Mouse (Mus musculus) thymus, adult 2 months (tissue): ENCODE measurements at regions not wholly inside any gene's neighbourhood (a gene's known extent, or its start where the extent isn't known, plus 50 kb on each side); places are given as distances from the start of the nearest gene placed in this dataset.

Experiments
- DNase-seq: peaks from one replicate; pipeline ENCODE4 v3.0.0; 2021
- H3K27ac ChIP-seq: fragments of 200-500 bp; 2 replicates; pipeline ENCODE4 v1.5.1; 2012; ENCODE audit warnings: low read length, control low read depth; ENCODE audit not compliant: control insufficient read depth, insufficient read depth
- H3K27me3 ChIP-seq: fragments of 200-500 bp; 2 replicates; pipeline ENCODE4 v1.6.1; 2012; ENCODE audit warnings: mild to moderate bottlenecking, low read length, moderate library complexity, mixed read lengths; ENCODE audit not compliant: control insufficient read depth, insufficient read depth
- H3K36me3 ChIP-seq: fragments of 200-500 bp; 2 replicates; pipeline ENCODE4 v1.6.1; 2012; ENCODE audit warnings: mild to moderate bottlenecking, low read length, moderate library complexity; ENCODE audit not compliant: control insufficient read depth, insufficient read depth
- H3K4me1 ChIP-seq: fragments of 200-500 bp; replicated peaks from 2 replicates; pipeline ENCODE4 v1.6.1; 2012; ENCODE audit warnings: low read length; ENCODE audit not compliant: control insufficient read depth, insufficient read depth
- H3K4me3 ChIP-seq: fragments of 200-500 bp; 2 replicates; pipeline ENCODE4 v1.5.1; 2012; ENCODE audit warnings: mild to moderate bottlenecking, low read length, control low read depth, moderate library complexity; ENCODE audit not compliant: control insufficient read depth, insufficient read depth
- CTCF ChIP-seq: fragments of 200-500 bp; IDR thresholded peaks from 2 replicates; pipeline ENCODE4 v1.5.1; 2012; ENCODE audit warnings: mild to moderate bottlenecking, control low read depth, low read length, moderate library complexity, borderline replicate concordance; ENCODE audit not compliant: control insufficient read depth, poor library complexity, insufficient read depth; ENCODE audit errors: extremely low read depth
- POLR2A ChIP-seq: fragments of 200-500 bp; IDR thresholded peaks from 2 replicates; pipeline ENCODE4 v1.6.1; 2012; ENCODE audit warnings: mild to moderate bottlenecking, low read length, control low read depth, moderate library complexity; ENCODE audit not compliant: control insufficient read depth, poor library complexity, insufficient read depth; ENCODE audit errors: extremely low read depth
- WGBS: fragments of 180-500 bp; shearing (Covaris S2); methylation state at CpG from one replicate; pipeline ENCODE4 v1.1.7; 2018; 5-methylcytosine and 5-hydroxymethylcytosine counted together

DNA sequence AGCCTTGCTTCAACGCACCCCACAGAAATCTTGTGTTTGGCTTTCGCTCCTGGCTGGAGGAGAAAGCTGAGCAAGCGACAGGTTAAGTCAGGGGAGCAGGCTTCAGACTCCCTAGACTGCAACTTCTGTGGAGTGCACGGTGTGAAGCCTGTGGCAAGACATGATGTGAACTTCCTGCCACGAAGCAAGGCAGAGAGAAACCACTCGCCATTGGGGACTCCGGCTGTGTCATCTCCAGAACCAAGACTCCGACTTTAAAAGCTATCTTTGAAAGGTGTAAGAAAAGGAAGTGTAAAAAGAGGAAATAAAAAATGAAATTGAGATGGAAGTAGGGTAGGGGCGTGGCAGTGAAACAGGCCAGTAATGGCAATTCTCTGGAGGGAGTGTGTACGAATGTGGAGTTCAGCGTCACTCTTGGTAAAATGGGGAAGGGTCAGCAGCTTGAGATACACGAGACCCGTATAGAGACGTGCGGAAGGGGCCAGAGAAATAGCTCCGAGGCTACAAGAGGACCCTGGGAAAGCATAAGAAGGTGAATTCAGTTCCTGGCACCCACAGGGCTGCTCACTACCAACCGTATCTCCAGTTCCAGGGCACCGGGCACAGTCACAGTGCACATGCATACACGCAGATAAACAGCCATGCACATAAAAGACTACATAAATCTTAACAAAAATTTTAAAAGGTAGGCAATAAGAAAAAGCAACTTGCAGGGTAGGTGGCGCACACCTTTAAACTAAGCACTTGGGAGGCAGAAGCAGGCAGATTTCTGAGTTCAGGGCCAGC is 57.1 kb upstream of the Larp1 start:
- Histone ChIP-seq H3K4me3 (peak overlapping the region; percentile 1; the same call in 1 of the 2 replicates), H3K27me3 (no peaks in the 10 kb centered on the region), H3K27ac (peak overlapping the region; percentile 70), H3K36me3 (no peaks in the 10 kb centered on the region), H3K4me1 (peaks cover 22% of the 10 kb centered on the region)
- DNase-seq = peak; percentile 52
- 24% methylated on average over 20 of the region's 20 CpGs for WGBS
- TF ChIP-seq POLR2A (no peak), CTCF (no peak)

DNA sequence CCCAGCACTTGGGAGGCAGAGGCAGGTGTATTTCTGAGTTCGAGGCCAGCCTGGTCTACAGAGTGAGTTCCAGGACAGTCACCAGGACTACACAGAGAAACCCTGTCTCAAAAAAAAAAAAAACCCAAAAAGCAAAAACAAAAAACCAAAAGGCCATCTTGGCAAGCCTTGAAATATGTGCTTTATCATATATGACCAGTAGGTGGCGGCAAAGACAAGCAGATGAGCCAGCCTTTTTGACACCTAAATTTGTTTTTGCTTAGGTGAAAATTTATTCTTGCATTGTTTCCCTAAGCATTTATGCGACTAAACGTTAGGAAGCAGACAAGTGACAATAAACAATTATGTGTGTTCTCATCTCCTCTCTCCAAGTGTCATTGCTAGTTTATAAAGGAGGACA is 57.9 kb upstream of the Larp1 start:
- H3K4me3 ChIP-seq = no peak overlapping the region
- no peaks in the 10 kb centered on the region for H3K36me3 ChIP-seq
- no peaks in the 10 kb centered on the region for H3K27me3 ChIP-seq
- TF ChIP-seq CTCF (no peak), POLR2A (no peak)
- H3K4me1 ChIP-seq = peaks cover 22% of the 10 kb centered on the region
- H3K27ac ChIP-seq = peak overlapping the region; percentile 70; the same call in 1 of the 2 replicates
- peak; percentile 58 for DNase-seq
- WGBS = 1% methylated on average over 4 of the region's 4 CpGs

DNA sequence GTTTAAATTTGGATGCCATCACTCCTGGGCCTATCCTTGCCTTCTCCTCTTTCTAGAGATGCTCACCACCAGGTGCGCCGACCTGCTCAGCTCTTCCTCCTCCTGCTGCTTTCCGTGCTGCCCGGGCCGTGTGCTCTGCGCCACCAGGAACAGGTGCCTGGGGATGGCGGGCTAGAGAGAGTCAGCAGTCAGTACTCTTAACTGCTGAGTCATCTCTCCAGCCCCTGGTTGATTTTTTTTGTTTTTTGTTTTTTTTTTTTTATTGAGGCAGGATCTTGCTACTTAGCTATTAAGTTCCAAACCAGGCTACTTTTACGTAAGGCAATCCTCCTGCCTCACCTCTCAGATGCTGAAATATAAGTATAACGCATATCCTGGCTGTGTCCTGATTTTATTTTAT is 59.8 kb upstream of the Larp1 start:
- Histone ChIP-seq H3K36me3 (no peaks in the 10 kb centered on the region), H3K4me1 (peaks cover 12% of the 10 kb centered on the region), H3K27me3 (no peaks in the 10 kb centered on the region), H3K27ac (no peak overlapping the region), H3K4me3 (no peak overlapping the region)
- no peak for TF ChIP-seq CTCF
- no peak for TF ChIP-seq POLR2A
- 54% methylated on average over 9 of the region's 9 CpGs for WGBS
- no peak for DNase-seq

DNA sequence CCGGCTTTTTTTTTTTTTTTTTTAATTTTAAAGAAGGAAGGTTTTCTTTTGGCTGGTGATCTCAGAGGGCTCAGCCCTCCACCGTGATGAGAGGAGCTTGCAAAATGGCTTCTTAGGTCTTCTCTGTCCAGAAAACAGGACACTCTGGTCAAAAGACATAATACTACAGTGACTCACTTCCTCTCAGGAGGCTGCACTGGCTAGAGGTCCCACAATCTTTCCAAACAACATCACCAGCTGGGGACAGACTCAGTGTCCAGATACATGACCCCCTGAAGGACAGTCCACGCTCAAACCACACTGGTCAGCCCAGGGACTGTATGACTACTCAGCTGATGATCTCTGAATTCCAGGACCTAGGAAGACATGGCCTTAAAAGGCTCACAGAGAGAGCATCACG is 61.5 kb upstream of the Larp1 start:
- no peak overlapping the region for H3K27ac ChIP-seq
- no peak for DNase-seq
- peaks cover 8% of the 10 kb centered on the region for H3K4me1 ChIP-seq
- no peaks in the 10 kb centered on the region for H3K27me3 ChIP-seq
- TF ChIP-seq CTCF = no peak
- no peak for TF ChIP-seq POLR2A
- WGBS = 89% methylated on average over 4 of the region's 4 CpGs
- H3K4me3 ChIP-seq = no peak overlapping the region
- H3K36me3 ChIP-seq = no peaks in the 10 kb centered on the region

DNA sequence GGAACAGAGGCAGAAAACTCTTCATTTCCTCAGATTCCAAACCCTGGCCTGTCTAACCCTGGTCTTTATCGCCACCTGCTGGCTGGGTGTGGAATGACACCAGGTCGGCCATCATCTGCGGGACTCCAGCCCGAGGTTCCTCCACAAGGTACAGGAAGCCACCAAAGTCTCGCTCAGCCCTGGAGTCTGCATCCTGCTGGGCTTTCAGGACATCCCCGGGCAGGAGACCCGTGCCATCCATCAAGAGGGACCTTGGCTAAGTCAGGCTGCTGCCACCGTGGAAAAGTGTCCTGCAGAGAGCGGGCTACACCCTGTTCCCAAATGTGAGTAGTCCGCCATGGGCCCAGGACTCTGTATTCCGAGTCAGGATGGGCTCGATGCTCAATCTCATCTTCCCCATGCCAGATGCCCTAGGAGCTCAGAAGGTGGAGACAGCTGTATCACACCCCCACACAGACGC is 74.4 kb upstream of the Larp1 start:
- TF ChIP-seq POLR2A = no peak
- peak; percentile 92 for TF ChIP-seq CTCF
- peak; percentile 92 for DNase-seq
- Histone ChIP-seq H3K27me3 (no peaks in the 10 kb centered on the region), H3K27ac (no peak overlapping the region), H3K4me1 (peaks cover 3% of the 10 kb centered on the region; the same call in 1 of the 2 replicates), H3K36me3 (no peaks in the 10 kb centered on the region), H3K4me3 (no peak overlapping the region)
- 17% methylated on average over 13 of the region's 13 CpGs for WGBS

DNA sequence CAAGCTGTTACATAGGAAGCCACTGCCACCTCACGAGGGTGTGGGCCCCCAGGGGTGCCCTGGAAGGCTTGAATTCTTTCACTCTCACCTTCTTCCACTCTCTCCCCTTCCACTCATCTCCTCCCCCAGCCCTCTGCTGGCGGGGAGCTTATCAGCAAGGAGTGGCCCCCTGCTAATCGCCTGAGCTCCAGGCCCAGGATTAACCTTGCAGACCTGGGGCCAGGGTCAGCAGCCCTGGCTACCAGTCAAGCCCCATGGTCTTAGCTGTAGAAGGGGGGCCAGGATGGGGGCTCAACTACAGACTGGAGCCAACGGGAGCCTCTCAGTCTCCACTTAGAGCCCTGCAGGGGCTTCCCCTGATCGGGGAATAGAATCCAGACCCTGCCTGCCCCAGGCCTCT is 75.8 kb upstream of the Larp1 start:
- 52% methylated on average over 5 of the region's 5 CpGs for WGBS
- Histone ChIP-seq H3K4me1 (peaks cover 3% of the 10 kb centered on the region; the same call in 1 of the 2 replicates), H3K27ac (no peak overlapping the region), H3K4me3 (no peak overlapping the region), H3K27me3 (no peaks in the 10 kb centered on the region), H3K36me3 (no peaks in the 10 kb centered on the region)
- TF ChIP-seq POLR2A = no peak
- DNase-seq = no peak
